Mouse (Mus musculus) neural tube, embryonic 15.5 days (tissue): Measurements from ENCODE around the gene Crebrf. TPM values are rescaled to one million over a fixed set of nuclear protein-coding genes. Genes with fewer than 3 reads are reported as not detected.

Experiments used
- ATAC-seq: fragments of 200-750 bp; cut with Nextera tagmentation; 2 replicates; pipeline ENCODE4 v1.8.0; 2017; ENCODE audit warnings: mild to moderate bottlenecking, moderate TSS enrichment, moderate library complexity; ENCODE audit not compliant: low FRiP score
- H3K27ac ChIP-seq: fragments of 300-500 bp; sonication (generic); replicated peaks from 2 replicates; pipeline ENCODE4 v1.5.1; 2015; ENCODE audit warnings: mild to moderate bottlenecking, inconsistent platforms
- H3K27me3 ChIP-seq: fragments of 300-500 bp; sonication (generic); replicated peaks from 2 replicates; pipeline ENCODE4 v1.6.1; 2015; ENCODE audit warnings: inconsistent platforms
- H3K36me3 ChIP-seq: fragments of 300-500 bp; sonication (generic); 2 replicates; pipeline ENCODE4 v1.6.1; 2015; ENCODE audit warnings: inconsistent platforms
- H3K4me1 ChIP-seq: fragments of 300-500 bp; sonication (generic); 2 replicates; pipeline ENCODE4 v1.6.1; 2015; ENCODE audit warnings: inconsistent platforms
- H3K4me2 ChIP-seq: fragments of 300-500 bp; sonication (generic); 2 replicates; pipeline ENCODE4 v1.6.1; 2015; ENCODE audit warnings: inconsistent platforms, mild to moderate bottlenecking, moderate library complexity
- H3K4me3 ChIP-seq: fragments of 300-500 bp; sonication (generic); replicated peaks from 2 replicates; pipeline ENCODE4 v1.5.1; 2015; ENCODE audit warnings: mild to moderate bottlenecking, inconsistent platforms
- H3K9ac ChIP-seq: fragments of 300-500 bp; sonication (generic); replicated peaks from 2 replicates; pipeline ENCODE4 v1.6.1; 2015; ENCODE audit warnings: mild to moderate bottlenecking, inconsistent platforms
- H3K9me3 ChIP-seq: fragments of 300-500 bp; sonication (generic); replicated peaks from 2 replicates; pipeline ENCODE4 v1.6.1; 2016; ENCODE audit warnings: inconsistent platforms
- WGBS: fragments of 180-500 bp; shearing (Covaris S2); methylation state at CpG from one replicate; pipeline ENCODE4 v1.1.7; 2015; ENCODE audit warnings: mixed read lengths; 5-methylcytosine and 5-hydroxymethylcytosine counted together
- polyA plus RNA-seq: library from polyadenylated mRNA; unstranded; fragments of >200 nt; fragmentation: Nextera tagmentation; extraction: Ambion mirVana; gene quantifications from 2 replicates; pipeline ENCODE4 v1.2.1, GENCODE M21; 2015

Gene Crebrf
- polyA plus RNA-seq, 1 experiment from 2014 or later, result 11.4 TPM

DNA sequence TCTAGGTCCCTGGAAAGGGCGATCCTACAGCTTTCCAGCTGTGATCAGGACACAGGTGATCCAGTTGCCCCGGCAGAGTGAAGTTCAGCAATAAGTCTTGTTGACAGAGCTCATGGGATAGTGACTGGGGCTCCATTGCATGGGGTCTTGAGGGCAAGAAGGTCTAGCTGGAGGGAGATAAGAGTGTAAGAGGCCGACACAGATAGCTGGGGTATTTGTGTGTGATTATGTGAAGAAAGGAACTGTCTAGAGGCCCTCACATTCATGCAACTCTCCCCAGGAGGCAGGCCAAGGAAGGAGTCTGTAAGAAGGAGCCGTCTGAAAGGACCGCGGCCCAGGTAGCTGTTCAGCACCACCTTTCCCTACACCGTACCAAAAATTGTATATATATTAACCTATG, 8.4 kb upstream of the Crebrf start:
- Histone ChIP-seq H3K27ac (no peak overlapping the region), H3K9ac (no peak overlapping the region), H3K4me3 (no peak overlapping the region), H3K27me3 (no peaks in the 10 kb centered on the region), H3K4me2 (no peak overlapping the region), H3K36me3 (peaks cover under 1% of the 10 kb centered on the region; the same call in 1 of the 2 replicates), H3K4me1 (peaks cover 25% of the 10 kb centered on the region), H3K9me3 (no peaks in the 10 kb centered on the region)
- no peak for ATAC-seq
- 72% methylated on average over 7 of the region's 7 CpGs for WGBS

DNA sequence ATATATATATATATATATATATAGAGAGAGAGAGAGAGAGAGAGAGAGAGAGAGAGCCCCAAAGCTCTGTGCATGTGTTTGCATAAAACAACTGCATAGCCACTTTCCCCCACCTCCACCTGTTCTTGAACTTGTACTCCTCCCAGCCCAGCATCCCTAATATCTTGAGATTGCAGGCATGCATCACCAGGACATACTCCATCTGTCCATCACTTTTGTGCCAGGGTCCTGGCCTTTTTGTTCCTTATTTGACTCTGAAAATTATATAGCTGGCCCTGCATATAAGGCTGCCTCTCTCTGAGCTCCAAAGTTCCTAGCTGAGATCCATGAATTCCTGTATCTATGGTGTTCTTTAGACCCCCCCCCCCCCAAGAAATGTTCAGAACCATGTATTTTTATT, 7.0 kb upstream of the Crebrf start:
- no peak for ATAC-seq
- Histone ChIP-seq H3K4me2 (no peak overlapping the region), H3K36me3 (no peaks in the 10 kb centered on the region), H3K9me3 (no peaks in the 10 kb centered on the region), H3K4me3 (no peak overlapping the region), H3K27ac (no peak overlapping the region), H3K4me1 (peaks cover 25% of the 10 kb centered on the region), H3K27me3 (no peaks in the 10 kb centered on the region), H3K9ac (no peak overlapping the region)

DNA sequence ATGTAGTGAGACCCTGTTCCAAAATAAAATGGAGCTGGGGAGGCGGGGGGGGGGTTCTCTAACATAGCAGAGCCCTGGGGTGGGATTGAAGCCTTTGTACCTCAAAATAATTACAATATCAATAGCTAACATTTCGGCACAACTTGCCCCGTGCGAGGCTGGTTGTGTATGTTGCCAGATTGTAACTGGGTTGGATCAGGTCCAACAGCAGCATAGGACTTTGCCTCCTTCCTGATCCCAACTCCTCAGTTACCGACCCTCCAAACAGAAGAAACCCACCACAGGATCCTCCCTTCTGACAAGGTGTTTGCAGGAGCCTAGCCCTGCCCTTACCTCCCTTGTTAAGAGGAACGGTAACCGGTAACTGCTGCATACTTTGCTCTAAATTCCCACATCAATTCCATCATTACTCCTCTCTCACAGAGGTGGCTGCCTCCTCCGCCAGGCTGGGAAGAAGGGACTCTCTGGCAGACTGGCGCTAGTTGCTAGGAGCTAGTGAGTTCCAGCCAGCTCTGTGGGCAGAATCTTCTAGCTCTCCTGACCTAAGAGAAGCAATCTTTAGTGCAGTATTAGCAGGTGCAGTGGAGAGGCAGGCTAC, 6.4 kb upstream of the Crebrf start:
- H3K4me3 ChIP-seq, result no peak overlapping the region
- no peak overlapping the region for H3K9ac ChIP-seq
- H3K36me3 ChIP-seq, result no peaks in the 10 kb centered on the region
- ATAC-seq, result no peak
- H3K27me3 ChIP-seq, result no peaks in the 10 kb centered on the region
- no peaks in the 10 kb centered on the region for H3K9me3 ChIP-seq
- H3K4me1 ChIP-seq, result peaks cover 25% of the 10 kb centered on the region
- 38% methylated on average over 9 of the region's 9 CpGs for WGBS
- H3K27ac ChIP-seq, result peak overlapping the region; percentile 70
- H3K4me2 ChIP-seq, result peak overlapping the region; percentile 25; the same call in 1 of the 2 replicates

DNA sequence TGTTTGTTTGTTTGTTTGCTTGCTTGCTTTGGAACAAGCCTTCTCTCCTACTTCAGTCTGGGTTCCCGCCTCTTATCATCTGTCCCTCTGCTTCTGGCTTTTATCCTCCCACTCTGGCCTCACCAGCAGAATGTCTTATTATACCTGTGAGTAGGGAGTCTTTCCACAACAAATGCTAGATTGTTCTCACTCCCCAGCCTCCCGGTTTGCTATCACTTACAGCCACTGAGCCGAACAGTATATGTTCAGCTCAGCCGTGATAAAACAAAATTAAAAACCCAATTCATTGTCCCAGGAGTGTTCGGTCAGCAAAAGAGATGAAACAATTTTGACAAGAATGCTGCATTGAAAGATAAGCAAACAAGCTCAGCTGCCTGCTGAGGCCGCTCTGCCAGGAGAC, 5.4 kb upstream of the Crebrf start:
- H3K27ac ChIP-seq, result peak overlapping the region; percentile 14; the same call in 1 of the 2 replicates
- no peak overlapping the region for H3K9ac ChIP-seq
- no peaks in the 10 kb centered on the region for H3K9me3 ChIP-seq
- ATAC-seq, result no peak
- WGBS, result 52% methylated on average over 6 of the region's 6 CpGs
- H3K4me3 ChIP-seq, result no peak overlapping the region
- peaks cover 33% of the 10 kb centered on the region for H3K4me1 ChIP-seq
- no peaks in the 10 kb centered on the region for H3K27me3 ChIP-seq
- no peaks in the 10 kb centered on the region for H3K36me3 ChIP-seq
- no peak overlapping the region for H3K4me2 ChIP-seq

DNA sequence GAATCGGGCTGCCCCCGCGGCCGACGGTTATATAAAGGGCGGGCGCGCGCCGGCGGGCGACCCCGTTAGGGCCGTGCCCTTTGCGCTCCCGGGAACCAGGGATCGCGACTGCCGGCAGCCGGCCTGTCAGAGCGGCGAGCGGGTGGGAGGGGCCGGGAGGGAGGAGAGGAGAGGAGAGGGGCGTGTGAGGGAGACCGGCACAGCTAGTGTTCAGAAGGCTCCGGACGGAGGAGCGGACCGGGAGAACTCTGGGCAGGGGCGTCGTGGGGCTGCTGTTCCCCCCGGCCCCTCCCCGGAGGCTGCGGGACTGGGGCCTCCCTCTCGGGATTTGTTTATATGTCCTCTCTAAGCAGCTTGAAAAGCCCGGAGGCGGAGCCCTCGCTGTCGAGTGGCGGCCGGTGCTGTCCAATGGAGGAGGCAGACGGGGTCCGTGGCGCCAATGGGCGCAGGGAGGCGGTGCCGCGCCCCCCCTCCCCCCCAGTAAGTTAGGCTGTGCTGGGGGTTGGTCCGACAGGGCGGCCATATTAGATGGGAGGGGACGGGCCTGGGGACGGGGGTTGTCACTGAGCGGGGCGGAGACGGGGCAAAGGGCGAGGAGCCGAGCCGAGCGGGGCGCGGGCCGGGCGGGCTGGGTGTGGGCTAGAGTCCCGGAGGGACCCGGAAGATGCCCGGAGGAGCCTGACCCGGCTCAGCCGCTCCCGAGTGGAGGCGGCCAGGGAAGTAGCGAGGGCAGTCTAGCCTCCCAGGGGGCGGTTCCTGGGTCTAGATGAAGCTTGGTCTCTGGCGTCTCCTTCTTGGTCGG, 667 bp downstream of the Crebrf start:
- Histone ChIP-seq H3K27ac (peak overlapping the region; percentile 90), H3K4me2 (peak overlapping the region; percentile 78)
- 0% methylated on average over 49 of the region's 75 CpGs for WGBS

DNA sequence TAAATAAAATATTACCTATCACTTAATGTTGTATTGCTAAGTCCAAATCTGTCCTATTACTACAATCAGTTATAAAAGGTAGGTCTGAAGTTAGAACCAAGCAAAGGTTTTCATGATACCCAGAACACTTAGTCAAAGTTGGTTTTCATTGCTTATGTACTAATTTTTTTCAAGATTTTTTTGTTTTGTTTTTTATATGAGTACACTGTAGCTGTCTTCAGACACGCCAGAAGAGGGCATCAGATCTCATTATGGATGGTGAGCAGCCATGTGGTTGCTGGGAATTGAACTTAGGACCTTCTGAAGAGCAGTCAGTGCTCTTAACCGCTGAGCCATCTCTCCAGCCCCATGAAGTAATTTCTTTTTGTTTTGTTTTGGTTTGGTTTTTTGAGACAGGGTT, 2.4 kb downstream of the Crebrf start:
- no peak for ATAC-seq
- no peak overlapping the region for H3K4me3 ChIP-seq
- no peaks in the 10 kb centered on the region for H3K9me3 ChIP-seq
- 77% methylated on average over 2 of the region's 2 CpGs for WGBS
- no peaks in the 10 kb centered on the region for H3K36me3 ChIP-seq
- no peak overlapping the region for H3K4me2 ChIP-seq
- no peak overlapping the region for H3K27ac ChIP-seq
- peaks cover 9% of the 10 kb centered on the region for H3K4me1 ChIP-seq
- H3K9ac ChIP-seq, result no peak overlapping the region
- no peaks in the 10 kb centered on the region for H3K27me3 ChIP-seq

More for the DNA sequence above, 667 bp downstream of the Crebrf start:
- Histone ChIP-seq H3K9ac (peak overlapping the region; percentile 82), H3K9me3 (no peaks in the 10 kb centered on the region), H3K36me3 (no peaks in the 10 kb centered on the region), H3K4me1 (peaks cover 9% of the 10 kb centered on the region), H3K4me3 (peak overlapping the region; percentile 90), H3K27me3 (no peaks in the 10 kb centered on the region)
- peak; percentile 97 for ATAC-seq

DNA sequence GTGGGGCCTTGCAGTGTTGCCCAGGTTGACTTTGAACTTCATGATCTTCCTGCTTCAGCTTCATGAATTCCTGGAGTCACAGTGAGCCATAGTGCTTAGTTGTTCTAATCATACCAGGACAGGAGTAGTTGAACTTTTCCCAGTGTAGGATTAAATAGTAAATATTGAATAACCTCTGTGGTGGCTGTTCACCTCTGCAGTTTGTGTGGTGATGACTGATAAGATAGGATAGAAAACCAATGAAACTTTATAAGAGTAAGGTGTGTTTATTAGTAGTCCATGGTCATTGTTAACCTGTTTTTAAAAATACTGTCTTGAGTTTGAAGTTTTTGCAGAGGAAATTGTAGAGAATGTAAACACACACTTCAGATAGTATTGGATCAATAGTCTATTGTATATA, 4.0 kb downstream of the Crebrf start:
- H3K36me3 ChIP-seq, result no peaks in the 10 kb centered on the region

DNA sequence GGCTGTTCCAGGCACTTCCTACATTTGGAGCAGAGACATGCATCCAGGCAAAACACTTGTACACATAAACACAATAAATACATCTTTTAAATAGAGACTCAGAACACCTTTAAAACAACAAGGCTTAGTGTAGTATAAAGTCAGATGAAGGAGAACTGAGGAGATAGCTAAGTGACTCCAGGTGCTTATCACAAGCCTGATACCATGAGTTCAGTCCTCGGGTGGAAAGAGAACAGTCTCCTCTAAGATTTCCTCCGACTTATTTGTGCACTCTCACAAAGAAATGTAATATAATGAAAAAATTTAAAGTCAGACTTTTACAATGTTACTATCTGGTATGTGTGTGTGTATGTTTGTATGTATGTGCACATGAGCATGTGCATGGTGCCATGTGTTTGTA, 6.4 kb downstream of the Crebrf start:
- Histone ChIP-seq H3K36me3 (no peaks in the 10 kb centered on the region), H3K4me1 (no peaks in the 10 kb centered on the region; the same call in 1 of the 2 replicates), H3K9me3 (no peaks in the 10 kb centered on the region), H3K9ac (no peak overlapping the region), H3K4me2 (no peak overlapping the region), H3K4me3 (no peak overlapping the region), H3K27me3 (no peaks in the 10 kb centered on the region), H3K27ac (no peak overlapping the region)
- WGBS, result 71% methylated on average over 2 of the region's 2 CpGs
- no peak for ATAC-seq

More for the DNA sequence above, 4.0 kb downstream of the Crebrf start:
- Histone ChIP-seq H3K9ac (no peak overlapping the region), H3K27me3 (no peaks in the 10 kb centered on the region), H3K9me3 (no peaks in the 10 kb centered on the region), H3K4me1 (peaks cover 7% of the 10 kb centered on the region), H3K4me2 (no peak overlapping the region), H3K27ac (no peak overlapping the region), H3K4me3 (no peak overlapping the region)
- no peak for ATAC-seq

DNA sequence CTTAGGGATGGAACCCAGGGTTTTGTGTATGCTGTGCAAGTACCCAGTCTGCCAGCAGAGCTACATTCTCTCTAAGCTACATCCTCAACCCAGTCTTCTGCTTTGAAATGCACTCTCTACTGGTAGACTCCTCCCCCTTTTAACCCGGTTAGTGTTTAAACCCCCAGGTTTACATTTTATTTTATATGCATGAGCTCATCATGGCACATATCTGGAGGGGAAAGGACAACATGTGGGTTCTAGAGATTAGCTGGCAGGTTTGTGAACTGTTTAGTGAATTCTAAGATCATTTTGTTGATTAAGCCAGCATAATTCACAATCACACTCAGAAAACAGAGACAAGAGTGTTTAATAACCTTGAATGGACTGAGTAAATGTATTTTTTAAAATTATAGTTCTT, 9.3 kb downstream of the Crebrf start:
- WGBS, result 58% methylated on average over 1 of the region's 1 CpGs
- Histone ChIP-seq H3K36me3 (no peaks in the 10 kb centered on the region), H3K27ac (no peak overlapping the region), H3K27me3 (no peaks in the 10 kb centered on the region), H3K9ac (no peak overlapping the region), H3K4me2 (no peak overlapping the region), H3K4me1 (no peaks in the 10 kb centered on the region), H3K4me3 (no peak overlapping the region), H3K9me3 (no peaks in the 10 kb centered on the region)
- no peak for ATAC-seq

DNA sequence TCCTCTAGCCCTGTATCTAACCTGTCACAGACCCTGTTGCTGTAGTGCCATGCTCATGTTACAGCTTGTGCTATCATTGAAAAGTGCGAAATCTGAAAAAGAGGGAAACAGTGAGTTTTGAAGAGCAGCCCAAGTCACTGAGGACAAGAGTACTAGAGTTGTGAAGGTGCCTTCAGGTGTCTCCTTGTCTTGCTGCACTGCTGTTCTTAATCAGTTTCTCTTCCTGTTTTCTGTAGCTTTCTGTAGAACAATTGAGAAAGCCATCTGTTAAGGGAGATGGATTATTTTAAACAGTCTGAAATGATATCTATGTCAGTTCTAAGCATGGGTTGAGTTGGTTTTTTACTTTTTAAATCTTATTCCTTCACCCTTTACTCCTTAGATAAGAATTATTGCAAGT, 11.2 kb downstream of the Crebrf start:
- no peaks in the 10 kb centered on the region for H3K36me3 ChIP-seq
- H3K9ac ChIP-seq, result no peak overlapping the region
- H3K4me2 ChIP-seq, result no peak overlapping the region
- H3K4me3 ChIP-seq, result no peak overlapping the region
- no peaks in the 10 kb centered on the region for H3K4me1 ChIP-seq
- no peak for ATAC-seq
- H3K9me3 ChIP-seq, result no peaks in the 10 kb centered on the region
- 100% methylated on average over 1 of the region's 1 CpGs for WGBS
- H3K27ac ChIP-seq, result no peak overlapping the region
- no peaks in the 10 kb centered on the region for H3K27me3 ChIP-seq

DNA sequence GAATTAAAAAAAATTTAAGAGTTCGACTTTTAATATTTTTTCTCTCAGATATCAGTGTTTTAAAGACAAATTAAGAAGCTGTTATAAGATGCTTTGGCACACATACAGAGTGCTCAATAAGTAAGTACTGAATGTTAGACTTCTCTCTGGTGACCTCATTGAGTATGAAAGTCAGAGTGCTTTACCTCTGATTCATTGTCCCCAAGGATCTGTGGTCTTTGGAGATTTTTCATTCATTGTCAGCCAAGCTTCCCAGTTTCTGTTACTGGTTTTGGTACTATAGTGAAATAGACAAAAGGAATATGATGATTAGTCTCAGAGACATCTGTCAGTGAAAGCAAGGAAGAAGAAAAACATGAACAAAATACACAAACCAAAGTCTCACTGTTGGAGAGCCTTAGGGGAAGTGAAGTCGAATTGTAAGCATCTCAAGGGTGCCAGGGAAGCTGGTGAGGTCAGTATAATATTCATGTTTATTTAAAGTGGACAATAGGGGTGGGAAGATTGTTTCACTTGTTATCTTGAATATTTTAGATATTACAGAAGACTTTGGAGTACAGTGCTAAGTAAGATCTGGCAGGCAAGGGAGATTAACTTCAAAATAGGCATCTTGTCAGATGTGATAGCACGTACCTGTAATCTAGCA, 11.8 kb downstream of the Crebrf start:
- Histone ChIP-seq H3K4me1 (no peaks in the 10 kb centered on the region), H3K27me3 (no peaks in the 10 kb centered on the region), H3K9ac (no peak overlapping the region), H3K4me3 (no peak overlapping the region), H3K9me3 (no peaks in the 10 kb centered on the region), H3K36me3 (no peaks in the 10 kb centered on the region), H3K4me2 (no peak overlapping the region), H3K27ac (no peak overlapping the region)
- 77% methylated on average over 3 of the region's 3 CpGs for WGBS
- ATAC-seq, result no peak

DNA sequence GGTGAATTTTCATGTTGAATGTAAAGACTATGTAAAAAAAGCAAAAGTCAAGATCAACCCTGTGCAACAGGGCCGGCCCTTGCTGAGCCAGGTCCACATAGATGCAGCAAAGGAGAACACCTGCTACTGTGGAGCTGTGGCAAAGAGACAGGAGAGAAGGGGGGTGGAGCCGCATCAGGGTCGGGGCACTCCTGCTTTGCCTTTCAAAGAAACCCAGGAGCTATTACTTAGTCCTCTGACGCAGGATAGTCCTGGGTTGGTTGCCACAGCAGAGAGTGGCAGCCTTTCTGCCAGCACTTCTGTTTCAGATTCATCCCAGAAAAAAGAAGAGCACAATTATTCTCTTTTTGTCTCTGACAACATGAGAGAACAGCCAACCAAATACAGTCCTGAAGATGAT, 27.1 kb downstream of the Crebrf start:
- Histone ChIP-seq H3K4me1 (no peaks in the 10 kb centered on the region), H3K9me3 (no peaks in the 10 kb centered on the region), H3K36me3 (peaks cover 9% of the 10 kb centered on the region), H3K27ac (no peak overlapping the region), H3K4me3 (no peak overlapping the region), H3K4me2 (no peak overlapping the region), H3K9ac (no peak overlapping the region), H3K27me3 (no peaks in the 10 kb centered on the region)
- no peak for ATAC-seq
- WGBS, result 50% methylated on average over 4 of the region's 4 CpGs
